In genomic region chr17:68100093-68100492, GRCm38 (mm10) we compare ENCODE assay signal across 24 mouse cellular contexts.
"Had no signal": no experiment of that assay in that cellular context is flagged by ENCODE, and none has a peak within 500 bp of the region (broad histone marks: within the 10 kb centered on the region; RNA-seq: fewer than 3 reads in every experiment).

No protein-coding gene starts in this region.

- H3K27me3 ChIP-seq: heart, embryonic 12.5 days; hindbrain, embryonic 13.5 days; hindbrain, embryonic 15.5 days; kidney, embryonic 15.5 days; limb, embryonic 12.5 days; liver, embryonic 13.5 days; liver, embryonic 15.5 days had no signal

- H3K9me3 ChIP-seq: heart, embryonic 10.5 days; heart, embryonic 12.5 days; hindbrain, embryonic 13.5 days; hindbrain, embryonic 15.5 days; kidney, embryonic 15.5 days; limb, embryonic 10.5 days; limb, embryonic 12.5 days; liver, embryonic 13.5 days; liver, embryonic 15.5 days had no signal

- DNase-seq: gastrocnemius, postnatal 14 days; gastrocnemius, postnatal 36 days; heart, adult 18-20 months; heart, postnatal 10 days; heart, postnatal 4 days; kidney, adult 11 months; kidney, adult 8-10 months; kidney, postnatal 14 days; kidney, postnatal 36 days; liver; liver, embryonic 13.5 days had no signal

- H3K4me2 ChIP-seq: heart, embryonic 12.5 days; hindbrain, embryonic 13.5 days; hindbrain, embryonic 15.5 days; kidney, embryonic 15.5 days; limb, embryonic 12.5 days; liver, embryonic 11.5 days; liver, embryonic 13.5 days; liver, embryonic 15.5 days had no signal

- ATAC-seq: hindbrain, postnatal 0 days; intestine, embryonic 16.5 days had no signal

- H3K9ac ChIP-seq: heart, embryonic 12.5 days; hindbrain, embryonic 13.5 days; hindbrain, embryonic 15.5 days; kidney, embryonic 15.5 days; limb, embryonic 12.5 days; liver, embryonic 13.5 days; liver, embryonic 15.5 days had no signal

- H3K4me1 ChIP-seq: heart, embryonic 10.5 days; hindbrain, embryonic 13.5 days; hindbrain, embryonic 15.5 days; kidney, embryonic 15.5 days; limb, embryonic 10.5 days; limb, embryonic 12.5 days; liver, embryonic 13.5 days; liver, embryonic 15.5 days had no signal

- H3K27ac ChIP-seq: heart, embryonic 10.5 days; hindbrain, embryonic 13.5 days; hindbrain, embryonic 15.5 days; hindbrain, postnatal 0 days; kidney, embryonic 15.5 days; kidney, postnatal 0 days; left cerebral cortex, adult 2 months; limb, embryonic 10.5 days; limb, embryonic 12.5 days; liver, embryonic 13.5 days; liver, embryonic 15.5 days had no signal

- H3K36me3 ChIP-seq: heart, embryonic 10.5 days; heart, embryonic 12.5 days; hindbrain, embryonic 13.5 days; hindbrain, embryonic 15.5 days; kidney, embryonic 15.5 days; limb, embryonic 10.5 days; limb, embryonic 12.5 days; liver, embryonic 13.5 days; liver, embryonic 15.5 days had no signal

- H3K4me3 ChIP-seq: heart, embryonic 10.5 days; heart, embryonic 12.5 days; hindbrain, embryonic 13.5 days; hindbrain, embryonic 15.5 days; kidney, embryonic 15.5 days; left cerebral cortex, adult 2 months; limb, embryonic 10.5 days; limb, embryonic 12.5 days; liver, embryonic 13.5 days; liver, embryonic 15.5 days had no signal
